Mouse (Mus musculus) intestine, postnatal 0 days (tissue): ENCODE measurements around the gene Gm19426. TPM values are rescaled to one million over a fixed set of nuclear protein-coding genes. Genes with fewer than 3 reads are reported as not detected.

Experiments
- ATAC-seq: fragments of 200-750 bp; cut with Nextera tagmentation; 2 replicates; pipeline ENCODE4 v1.8.0; 2017; ENCODE audit warnings: mild to moderate bottlenecking, moderate TSS enrichment, moderate library complexity
- H3K27ac ChIP-seq: fragments of 300-500 bp; sonication (generic); 2 replicates; pipeline ENCODE4 v1.5.1; 2014; ENCODE audit warnings: mild to moderate bottlenecking, low read depth, low read length, moderate library complexity
- H3K27me3 ChIP-seq: fragments of 300-500 bp; sonication (generic); replicated peaks from 2 replicates; pipeline ENCODE4 v1.6.1; 2014; ENCODE audit warnings: low read length, mixed read lengths; ENCODE audit not compliant: control insufficient read depth, insufficient read depth
- H3K36me3 ChIP-seq: fragments of 300-500 bp; sonication (generic); 2 replicates; pipeline ENCODE4 v1.6.1; 2014; ENCODE audit warnings: mild to moderate bottlenecking, moderate library complexity; ENCODE audit not compliant: control insufficient read depth, insufficient read depth
- H3K4me1 ChIP-seq: fragments of 300-500 bp; sonication (generic); replicated peaks from 2 replicates; pipeline ENCODE4 v1.6.1; 2014; ENCODE audit warnings: antibody characterized with exemption, low read length, mixed read lengths; ENCODE audit not compliant: control insufficient read depth, insufficient read depth
- H3K4me2 ChIP-seq: fragments of 300-500 bp; sonication (generic); replicated peaks from 2 replicates; pipeline ENCODE4 v1.6.1; 2014; ENCODE audit warnings: low read depth, mild to moderate bottlenecking, moderate library complexity
- H3K4me3 ChIP-seq: fragments of 300-500 bp; sonication (generic); 2 replicates; pipeline ENCODE4 v1.5.1; 2014; ENCODE audit warnings: low read depth, low read length
- H3K9ac ChIP-seq: fragments of 300-500 bp; sonication (generic); 2 replicates; pipeline ENCODE4 v1.6.1; 2014; ENCODE audit warnings: mild to moderate bottlenecking, low read depth, low read length
- H3K9me3 ChIP-seq: fragments of 300-500 bp; sonication (generic); 2 replicates; pipeline ENCODE4 v1.6.1; 2016; ENCODE audit warnings: mixed run types; ENCODE audit not compliant: control insufficient read depth
- CTCF ChIP-seq: sonication (generic); IDR thresholded peaks from 2 replicates; pipeline ENCODE4 v1.5.1; 2016; ENCODE audit warnings: low read depth, mild to moderate bottlenecking, control low read depth, antibody characterized with exemption, moderate library complexity
- WGBS: fragments of 180-500 bp; shearing (Covaris S2); extraction: QIAGEN DNeasy Blood & Tissue Kit; methylation state at CpG from one replicate; pipeline ENCODE4 v1.1.7; 2014; 5-methylcytosine and 5-hydroxymethylcytosine counted together
- polyA plus RNA-seq: library from polyadenylated mRNA; unstranded; fragments of >200 nt; fragmentation: Nextera tagmentation; extraction: Ambion mirVana; gene quantifications from 2 replicates; pipeline ENCODE4 v1.2.1, GENCODE M21; 2015

Gene Gm19426
- polyA plus RNA-seq, 1 experiment from 2014 or later, result 2.5 TPM

DNA sequence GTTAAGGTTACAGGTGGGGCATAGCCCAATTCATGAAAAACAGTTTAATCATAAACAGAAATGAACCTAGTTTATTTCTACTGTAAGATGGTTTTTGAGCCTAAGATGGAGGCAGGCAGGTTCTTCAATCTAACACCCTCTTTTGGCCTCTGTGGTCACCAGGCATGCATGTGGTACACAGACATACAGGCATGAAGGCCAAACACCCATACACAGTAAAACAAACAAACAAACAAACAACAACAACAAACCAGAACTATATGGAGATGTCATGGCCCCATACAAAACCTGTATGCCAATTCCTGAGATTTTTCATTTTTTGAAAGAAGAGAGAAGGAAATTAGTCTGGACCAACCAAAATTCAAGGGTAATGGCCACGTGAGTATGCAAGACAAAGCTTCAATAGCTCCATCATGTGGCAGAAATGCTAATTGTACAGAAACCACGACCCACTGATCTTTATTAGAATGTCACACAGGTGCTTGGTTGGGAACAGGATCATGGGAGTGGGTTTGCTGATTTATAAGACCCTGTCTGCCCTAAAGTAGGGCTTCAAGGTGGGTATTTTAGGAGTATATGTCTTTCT, 15.2 kb upstream of the Gm19426 start:
- Histone ChIP-seq H3K9ac (no peak overlapping the region), H3K27ac (no peak overlapping the region), H3K27me3 (no peaks in the 10 kb centered on the region), H3K4me1 (no peaks in the 10 kb centered on the region), H3K36me3 (no peaks in the 10 kb centered on the region), H3K4me2 (no peak overlapping the region), H3K4me3 (no peak overlapping the region), H3K9me3 (no peaks in the 10 kb centered on the region)
- WGBS, result 2% methylated on average over 2 of the region's 2 CpGs
- ATAC-seq, result no peak
- peak; percentile 90 for TF ChIP-seq CTCF

DNA sequence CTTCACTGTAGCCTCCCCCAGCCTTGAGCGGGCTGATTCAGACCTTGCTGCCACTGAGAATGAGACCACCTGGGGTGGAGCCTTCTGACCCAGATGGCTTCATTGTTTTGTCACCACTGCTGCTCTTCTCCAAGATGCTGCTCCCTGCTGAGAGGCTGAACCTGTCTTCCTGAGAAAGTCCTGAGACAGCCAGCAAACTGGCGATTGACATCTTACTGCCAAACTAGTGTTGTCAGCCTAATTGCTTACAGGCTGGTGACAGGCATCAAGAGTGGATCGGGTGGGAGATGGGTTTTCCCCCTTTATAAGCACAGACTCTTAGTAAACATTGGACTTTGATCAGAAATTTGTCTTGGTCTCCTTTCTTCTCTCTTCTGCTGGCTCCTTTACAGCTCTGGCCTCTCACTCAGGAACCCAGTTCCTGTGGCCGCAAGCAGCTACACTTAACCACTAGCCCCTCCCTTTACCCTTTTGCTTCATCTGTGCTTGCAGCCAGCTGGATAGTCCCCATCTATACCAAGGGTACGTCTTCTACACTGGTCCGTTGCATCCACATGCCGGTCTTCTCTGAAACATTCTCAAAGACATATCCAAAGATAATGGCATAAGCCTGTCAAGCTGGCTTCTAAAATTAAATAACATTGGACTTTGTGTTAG, 13.7 kb upstream of the Gm19426 start:
- H3K27me3 ChIP-seq, result no peaks in the 10 kb centered on the region
- ATAC-seq, result no peak
- H3K4me2 ChIP-seq, result no peak overlapping the region
- no peak overlapping the region for H3K27ac ChIP-seq
- no peaks in the 10 kb centered on the region for H3K9me3 ChIP-seq
- no peak overlapping the region for H3K9ac ChIP-seq
- no peaks in the 10 kb centered on the region for H3K4me1 ChIP-seq
- no peak overlapping the region for H3K4me3 ChIP-seq
- WGBS, result 57% methylated on average over 7 of the region's 7 CpGs
- H3K36me3 ChIP-seq, result no peaks in the 10 kb centered on the region
- TF ChIP-seq CTCF, result no peak

DNA sequence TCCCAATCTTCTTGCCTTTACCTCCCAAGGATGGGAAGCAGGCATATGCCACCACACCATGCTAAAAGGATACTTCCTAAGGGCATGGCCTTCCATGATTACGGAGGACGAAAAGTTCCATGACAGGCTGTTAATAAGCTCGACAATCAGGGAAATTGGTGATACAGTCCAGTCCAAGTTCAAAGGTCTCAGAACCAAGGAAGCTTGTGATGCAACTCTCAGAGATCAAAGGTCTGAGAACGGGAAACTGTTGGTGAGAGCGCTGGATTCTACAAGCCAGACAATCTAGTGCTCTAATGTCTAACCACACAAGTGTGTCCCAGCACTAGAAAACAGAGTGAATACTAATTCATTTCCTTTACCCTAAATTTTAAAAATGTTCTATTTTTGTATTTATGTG, 12.8 kb upstream of the Gm19426 start:
- Histone ChIP-seq H3K9ac (no peak overlapping the region), H3K4me2 (no peak overlapping the region), H3K27me3 (no peaks in the 10 kb centered on the region), H3K9me3 (no peaks in the 10 kb centered on the region), H3K4me3 (no peak overlapping the region), H3K36me3 (no peaks in the 10 kb centered on the region), H3K27ac (no peak overlapping the region), H3K4me1 (no peaks in the 10 kb centered on the region)
- no peak for TF ChIP-seq CTCF
- peak; percentile 82 for ATAC-seq
- WGBS, result 33% methylated on average over 5 of the region's 5 CpGs

DNA sequence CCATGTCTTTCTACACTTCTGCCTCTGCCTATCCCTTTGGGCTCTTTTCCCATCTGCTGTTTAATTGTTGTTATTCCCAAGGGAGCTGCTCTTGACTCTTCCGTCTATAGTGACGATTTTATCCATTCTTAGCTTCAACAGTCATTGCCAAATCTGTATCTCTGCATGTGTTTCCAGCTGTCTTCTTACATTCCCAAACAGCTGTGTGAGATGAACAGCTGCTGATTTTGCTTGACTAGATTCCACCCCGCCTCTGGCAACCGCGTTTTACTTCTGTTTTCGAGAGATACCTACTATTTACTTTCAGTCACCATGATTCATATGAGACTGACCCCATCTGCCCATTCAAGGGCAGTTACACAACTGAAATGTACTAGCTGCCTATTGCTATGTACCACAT, 6.7 kb upstream of the Gm19426 start:
- Histone ChIP-seq H3K36me3 (no peaks in the 10 kb centered on the region), H3K4me2 (no peak overlapping the region), H3K9ac (no peak overlapping the region), H3K4me3 (no peak overlapping the region), H3K9me3 (no peaks in the 10 kb centered on the region), H3K27me3 (no peaks in the 10 kb centered on the region), H3K27ac (no peak overlapping the region), H3K4me1 (no peaks in the 10 kb centered on the region)
- no peak for ATAC-seq
- 42% methylated on average over 6 of the region's 6 CpGs for WGBS
- TF ChIP-seq CTCF, result no peak

DNA sequence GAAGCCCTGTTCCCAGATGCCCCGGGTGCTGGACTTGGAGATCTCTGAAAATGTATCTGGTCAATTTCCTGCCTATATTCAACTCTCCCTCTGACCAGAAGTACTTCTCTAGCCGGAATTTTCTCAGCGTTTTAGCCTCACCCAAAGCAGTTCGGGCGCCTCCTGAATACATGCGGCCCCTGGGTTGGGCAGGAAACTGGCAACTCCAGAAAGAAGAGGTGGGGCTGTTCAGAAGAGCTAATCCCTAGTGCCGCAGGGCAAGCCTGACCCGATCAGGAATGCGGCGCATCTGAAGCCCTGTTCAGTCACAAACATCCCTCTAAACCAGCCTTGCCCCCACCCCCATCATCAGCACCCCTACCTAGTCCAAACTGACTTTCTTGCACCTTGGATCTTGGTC, 671 bp upstream of the Gm19426 start:
- Histone ChIP-seq H3K27ac (peak overlapping the region; percentile 28; the same call in 1 of the 2 replicates), H3K36me3 (no peaks in the 10 kb centered on the region), H3K9ac (0 out of 2 replicates have a peak overlapping the region, but pooled peaks have one; percentile 17), H3K4me2 (peak overlapping the region; percentile 92), H3K9me3 (no peaks in the 10 kb centered on the region), H3K27me3 (no peaks in the 10 kb centered on the region), H3K4me3 (peak overlapping the region; percentile 79), H3K4me1 (peaks cover 12% of the 10 kb centered on the region)
- TF ChIP-seq CTCF, result no peak
- ATAC-seq, result peak; percentile 45
- WGBS, result 2% methylated on average over 10 of the region's 10 CpGs

DNA sequence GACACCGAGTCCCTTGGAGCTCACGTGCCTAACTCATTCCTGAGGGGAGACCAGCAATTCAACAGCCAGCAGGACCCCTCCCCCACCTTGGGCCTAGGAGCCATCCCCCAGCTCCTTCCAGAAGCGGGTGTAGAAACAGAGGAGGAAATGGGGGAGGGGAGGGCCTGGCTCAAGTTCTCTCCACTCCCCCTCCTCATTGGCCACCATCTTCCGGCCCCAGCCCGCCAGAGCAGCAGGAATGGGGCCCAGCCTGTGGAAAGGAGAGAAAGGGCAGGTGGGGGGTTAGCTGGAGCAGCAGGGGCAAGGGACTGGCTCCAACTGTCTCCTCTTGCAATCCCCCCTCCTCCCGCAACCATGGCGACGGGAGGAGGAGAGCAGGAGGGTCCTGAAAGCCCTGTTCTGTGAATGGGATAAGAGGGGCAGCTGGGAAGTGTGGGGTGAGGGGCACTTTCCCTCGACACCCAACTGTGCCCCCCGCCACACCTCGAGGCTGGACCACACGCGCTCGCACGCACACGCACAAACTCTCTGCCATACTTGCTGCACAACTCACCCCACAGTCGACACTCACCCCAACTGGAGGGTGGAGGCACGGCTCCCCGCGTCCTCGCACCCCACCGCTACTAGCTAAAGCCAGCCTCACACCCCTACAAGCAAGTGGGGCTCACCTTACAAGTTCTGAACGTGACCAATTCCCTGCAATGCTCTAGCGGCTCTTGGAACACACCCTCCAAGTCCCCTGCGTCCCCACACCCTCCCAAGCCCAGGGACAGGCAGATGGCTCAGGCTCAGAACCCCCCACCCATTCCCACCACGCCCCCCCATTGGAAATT, 788 bp downstream of the Gm19426 start:
- no peaks in the 10 kb centered on the region; the same call in 1 of the 2 replicates for H3K27me3 ChIP-seq
- H3K36me3 ChIP-seq, result no peaks in the 10 kb centered on the region
- H3K4me1 ChIP-seq, result peaks cover 14% of the 10 kb centered on the region
- peak overlapping the region; percentile 92 for H3K4me2 ChIP-seq
- peak overlapping the region; percentile 79 for H3K4me3 ChIP-seq
- ATAC-seq, result no peak
- H3K9ac ChIP-seq, result peak overlapping the region; percentile 63
- no peak for TF ChIP-seq CTCF
- no peaks in the 10 kb centered on the region for H3K9me3 ChIP-seq
- H3K27ac ChIP-seq, result peak overlapping the region; percentile 90
- WGBS, result 5% methylated on average over 24 of the region's 26 CpGs
